Mouse (Mus musculus): ENCODE measurements around the gene Rgl3.

GRCm38 (mm10) chr9:21960558-21961208, 28.6 kb downstream of the Rgl3 start:
- TF ChIP-seq CTCF (IDR thresholded peaks at IDR 0.05; ENCODE audit: low read depth) (peak; percentile 44), EP300 (IDR thresholded peaks at IDR 0.05; ENCODE audit: low read depth) (no peak)

All from liver, postnatal 0 days (tissue).